Mouse (Mus musculus) brain, embryonic 14.5 days (tissue): ENCODE measurements around the gene Asap2.

Experiments
- CTCF ChIP-seq: fragments of 200-500 bp; IDR thresholded peaks from 2 replicates; pipeline ENCODE4 v1.5.1; 2012; ENCODE audit warnings: inconsistent platforms, mild to moderate bottlenecking, moderate library complexity, borderline replicate concordance; ENCODE audit not compliant: insufficient read depth, insufficient read length; ENCODE audit errors: extremely low read depth
- POLR2A ChIP-seq: fragments of 200-500 bp; IDR thresholded peaks from 2 replicates; pipeline ENCODE4 v1.6.1; 2012; ENCODE audit warnings: mild to moderate bottlenecking, inconsistent platforms, borderline replicate concordance; ENCODE audit not compliant: poor library complexity, insufficient read depth, insufficient read length, severe bottlenecking; ENCODE audit errors: extremely low read depth

DNA sequence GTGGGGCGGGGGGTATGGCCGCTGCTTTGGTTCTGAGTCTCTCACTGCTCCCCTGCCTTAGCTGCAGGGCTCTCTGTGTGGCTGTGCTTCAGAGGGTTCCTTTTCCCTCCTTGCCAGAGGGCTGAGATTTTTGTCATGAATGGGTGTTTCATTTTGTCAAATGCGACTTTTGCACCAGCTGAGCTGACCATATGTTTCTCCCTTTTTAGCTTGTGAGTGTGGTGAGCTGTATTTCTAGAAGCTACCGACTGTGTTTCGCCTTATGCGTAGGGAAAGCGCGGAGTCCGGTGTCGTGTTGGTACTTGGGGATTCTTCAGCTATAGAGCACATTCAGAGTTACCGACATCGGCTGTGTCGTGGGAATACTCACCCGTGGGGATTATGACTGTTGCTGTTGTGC, 149.9 kb downstream of the Asap2 start:
- TF ChIP-seq CTCF (no peak), POLR2A (no peak)
